Mouse (Mus musculus): ENCODE measurements around the gene Gpr155.

GRCm38 (mm10) chr2:73435847-73436246, 49.5 kb upstream of the Gpr155 start:
- no peak for TF ChIP-seq POLR2A (IDR thresholded peaks at IDR 0.05; ENCODE audit: insufficient read length, low read depth)
- no peak for TF ChIP-seq E2F4 (IDR thresholded peaks at IDR 0.05; ENCODE audit: insufficient read depth)
- TF ChIP-seq MAX (IDR thresholded peaks at IDR 0.05; ENCODE audit: low read depth) = no peak
- TF ChIP-seq USF1 (IDR thresholded peaks at IDR 0.05; ENCODE audit: low read depth) = no peak
- TF ChIP-seq TCF12 (IDR thresholded peaks at IDR 0.05; ENCODE audit: insufficient read depth, poor library complexity, severe bottlenecking) = no peak
- TF ChIP-seq MYOG (IDR thresholded peaks at IDR 0.05; ENCODE audit: control insufficient read depth in 1 of 3, insufficient read depth in 1 of 3, insufficient read length in 2 of 3, low read depth in 2 of 3) = no peak
- TF ChIP-seq SRF (IDR thresholded peaks at IDR 0.05; ENCODE audit: control insufficient read depth, insufficient read length, low read depth) = no peak
- TF ChIP-seq REST (IDR thresholded peaks at IDR 0.05; ENCODE audit: insufficient read depth, insufficient read length) = no peak
- TF ChIP-seq MYOD1 (IDR thresholded peaks at IDR 0.05; ENCODE audit: control insufficient read depth in 1 of 3, insufficient read length in 2 of 3, low read depth in 2 of 3) = no peak
- TF ChIP-seq POLR2AphosphoS2 (IDR thresholded peaks at IDR 0.05; ENCODE audit: insufficient read length, low read depth) = no peak

Data from myocyte (in vitro differentiated cells).